Mouse (Mus musculus) T-helper 17 cell (primary cell): ENCODE data around the gene Sergef.

Source experiments
- in situ Hi-C, 2 experiments: fragments of 300-600 bp; cut with MboI, MseI; formaldehyde crosslinking; loops; 1 replicate in 1 of 2; 2 replicates in 1 of 2; pipeline ENCODE4 v1.15.1; 2025; ENCODE audit warnings: high pct_unique_total_duplicates in 2 of 2

Gene Sergef

DNA sequence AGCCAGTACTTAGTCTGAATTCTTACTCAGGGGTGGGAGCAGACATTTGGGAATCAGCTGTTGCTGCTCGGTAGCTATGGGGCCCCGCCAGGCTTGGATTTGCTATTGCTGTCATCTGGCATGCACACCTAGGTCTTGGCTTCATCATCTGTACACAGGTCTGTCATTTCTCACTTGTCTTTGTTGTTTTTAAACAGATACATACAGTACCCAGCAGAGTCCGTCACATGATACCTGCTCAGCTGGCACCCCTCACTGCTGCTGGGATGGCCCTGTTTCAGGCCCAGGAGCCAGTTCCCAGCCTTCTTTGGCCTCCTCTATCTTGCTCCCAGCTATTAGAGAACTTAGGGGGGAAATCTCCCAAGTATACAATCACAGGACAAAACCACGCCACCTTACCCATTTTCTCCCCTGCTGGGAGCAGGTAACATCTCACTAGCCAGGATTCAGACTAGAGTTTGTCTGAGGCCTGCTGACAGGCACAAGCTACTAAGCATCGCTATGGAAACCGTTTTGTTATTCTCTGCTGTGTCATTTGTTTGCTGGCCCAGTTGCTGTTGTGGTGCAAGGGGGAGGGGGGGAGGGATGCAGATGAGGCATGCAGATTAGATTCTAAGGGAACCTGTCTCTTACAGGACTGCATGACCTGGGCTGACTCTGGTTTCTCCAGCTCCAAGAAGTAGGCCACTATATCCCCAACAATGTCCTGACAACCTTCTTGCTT lies 190.5 kb downstream of the Sergef start:
- in situ Hi-C loops: loop anchor here in 1 of 2 experiments (10.0 kb wide), 1 partner anchor 1174 kb away; the partner anchor contains the start of gene Slc6a21

DNA sequence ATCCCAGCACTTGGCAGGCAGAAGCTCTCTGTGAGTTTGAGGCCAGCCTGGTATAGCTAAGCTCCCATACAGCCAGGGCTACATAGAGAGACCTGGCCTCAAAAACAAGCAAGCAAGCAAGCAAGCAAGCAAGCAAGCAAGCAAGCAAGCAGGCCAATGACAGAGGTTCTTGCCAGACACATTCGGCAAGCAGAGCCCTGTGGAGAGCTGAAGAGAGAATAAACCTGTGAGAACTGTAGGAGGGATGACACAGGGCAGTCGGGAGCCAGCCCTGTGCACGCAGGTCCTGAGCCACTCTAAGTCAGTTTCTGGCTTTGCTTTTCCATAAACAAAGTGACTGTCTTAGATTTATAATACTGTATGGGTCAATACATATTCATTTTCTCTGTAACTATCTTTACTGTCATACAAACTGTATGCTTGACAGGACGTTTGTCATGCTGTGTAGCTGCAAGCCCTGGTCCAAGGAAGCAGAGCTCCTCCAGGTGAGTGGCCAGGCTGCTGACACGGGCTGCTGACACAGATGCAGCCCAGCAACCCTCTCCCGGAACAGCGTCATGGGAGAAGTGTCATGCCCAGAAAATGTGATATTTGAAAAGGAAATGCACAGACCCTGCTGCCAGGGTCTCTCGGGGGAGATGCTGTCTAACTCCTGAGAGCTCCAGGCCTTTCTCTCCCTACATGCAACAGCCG lies 192.0 kb downstream of the Sergef start:
- in situ Hi-C loops: loop anchor here in 1 of 2 experiments (10.0 kb wide), 1 partner anchor 1173 kb away; the partner anchor contains the start of gene Slc6a21

DNA sequence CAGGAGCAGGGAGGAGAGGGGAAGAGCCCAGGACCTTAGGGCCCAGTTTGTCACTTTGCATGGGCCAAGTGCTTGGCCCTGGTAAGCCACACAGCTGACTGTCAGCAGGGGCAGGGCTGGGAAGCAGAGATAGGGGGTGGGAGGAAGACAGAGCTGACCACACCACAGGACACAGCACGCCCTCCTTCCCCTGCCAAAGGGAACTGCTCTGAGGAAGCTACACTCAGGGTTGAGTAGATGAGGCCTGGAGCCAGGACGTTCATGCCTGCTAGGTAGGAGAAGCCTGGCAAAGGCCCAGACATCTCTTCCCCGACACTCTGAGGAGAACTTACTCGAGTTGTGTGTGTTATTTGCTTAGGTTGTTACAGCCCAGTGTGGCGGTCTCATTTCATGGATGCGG lies 193.7 kb downstream of the Sergef start:
- in situ Hi-C loops: loop anchor here in 1 of 2 experiments (10.0 kb wide), 1 partner anchor 1171 kb away; the partner anchor contains the start of gene Slc6a21

DNA sequence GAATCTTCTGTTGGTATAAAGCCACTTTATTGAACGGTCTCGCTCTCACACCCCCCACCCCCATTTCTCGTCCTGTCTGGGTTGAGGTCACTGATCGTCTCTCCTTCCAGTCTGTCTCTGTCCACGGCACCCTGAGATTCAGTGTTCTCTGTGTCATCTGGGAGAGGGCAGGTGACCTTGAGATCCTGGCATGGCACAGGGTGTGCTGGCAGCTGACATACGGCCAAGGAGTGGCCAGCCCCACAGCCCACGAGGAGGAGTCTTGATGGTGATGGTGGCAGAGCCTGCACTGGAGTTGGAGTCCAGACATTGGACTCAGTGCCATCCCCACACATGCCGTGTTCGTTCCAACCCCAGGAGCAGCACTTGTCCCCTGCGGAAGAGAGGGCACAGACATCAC lies 196.4 kb downstream of the Sergef start:
- in situ Hi-C loops: loop anchor here in 1 of 2 experiments (10.0 kb wide), 1 partner anchor 1168 kb away; the partner anchor contains the start of gene Slc6a21

DNA sequence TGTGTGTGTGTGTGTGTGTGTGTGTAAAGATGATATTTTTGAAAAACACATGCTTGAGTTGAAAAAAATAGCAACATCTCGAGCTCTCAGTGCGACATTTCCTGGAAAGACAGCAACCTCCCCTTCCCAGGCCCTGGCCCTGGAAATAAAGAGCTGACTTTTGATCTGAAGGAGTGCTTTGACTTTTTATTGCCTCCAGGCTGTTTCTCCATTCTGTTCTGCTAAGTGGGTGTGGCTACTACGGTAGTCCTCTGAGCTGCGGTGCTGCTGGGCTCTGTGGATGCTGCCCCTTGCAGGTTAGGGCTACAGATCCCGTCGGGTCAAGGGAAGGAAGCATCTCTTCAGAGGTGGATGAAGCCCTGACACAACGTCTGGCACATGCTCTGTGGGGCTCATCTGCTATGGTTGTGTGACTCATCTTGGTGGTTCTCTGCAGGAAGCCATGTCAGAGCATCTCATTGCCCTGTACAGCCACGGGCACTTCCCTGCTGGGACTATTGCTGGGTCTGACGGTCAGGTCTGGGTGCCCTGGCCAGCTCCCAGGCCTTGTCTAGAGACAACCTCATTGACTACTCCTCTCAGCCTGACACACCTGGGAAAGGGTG lies 201.0 kb downstream of the Sergef start:
- in situ Hi-C loops: no loop called here

DNA sequence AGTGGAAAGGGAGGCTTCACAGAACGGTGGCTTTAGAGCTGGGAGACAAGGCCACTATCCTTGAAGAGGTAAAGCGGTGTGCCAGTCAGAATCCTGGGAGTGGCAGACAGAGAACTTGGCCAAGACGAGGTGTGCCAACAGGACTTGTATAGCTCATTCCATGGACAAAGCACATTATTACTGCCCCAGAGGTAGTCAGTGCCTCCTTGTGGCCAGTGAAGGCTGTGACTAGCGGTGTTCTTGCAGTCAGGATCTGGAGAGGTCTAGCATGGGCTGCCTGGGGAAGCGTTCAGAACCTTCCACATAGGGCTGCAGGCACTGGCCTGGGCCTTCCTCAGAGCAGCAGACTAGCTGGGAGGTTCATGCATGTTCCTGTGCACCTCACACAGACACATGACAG lies 203.8 kb downstream of the Sergef start:
- in situ Hi-C loops: no loop called here

DNA sequence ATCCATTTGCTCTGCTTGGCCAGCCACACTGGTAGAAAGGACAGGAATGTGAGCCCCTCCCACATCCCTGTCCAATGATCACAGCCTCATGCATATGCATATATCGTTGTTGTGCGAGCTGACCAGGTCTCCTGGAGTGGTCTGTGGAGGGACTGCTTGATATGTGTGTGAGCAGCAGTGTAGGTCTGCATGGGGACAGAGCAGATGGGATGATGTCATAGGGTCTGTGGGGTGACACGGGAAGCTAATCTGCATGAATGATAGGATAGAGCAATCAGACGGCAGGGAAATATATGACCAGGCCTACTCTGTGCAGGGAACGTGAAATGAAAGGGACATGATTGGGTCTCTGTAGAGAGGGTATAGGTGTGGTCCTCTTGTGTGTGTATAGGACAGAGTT lies 205.7 kb downstream of the Sergef start:
- in situ Hi-C loops: no loop called here

DNA sequence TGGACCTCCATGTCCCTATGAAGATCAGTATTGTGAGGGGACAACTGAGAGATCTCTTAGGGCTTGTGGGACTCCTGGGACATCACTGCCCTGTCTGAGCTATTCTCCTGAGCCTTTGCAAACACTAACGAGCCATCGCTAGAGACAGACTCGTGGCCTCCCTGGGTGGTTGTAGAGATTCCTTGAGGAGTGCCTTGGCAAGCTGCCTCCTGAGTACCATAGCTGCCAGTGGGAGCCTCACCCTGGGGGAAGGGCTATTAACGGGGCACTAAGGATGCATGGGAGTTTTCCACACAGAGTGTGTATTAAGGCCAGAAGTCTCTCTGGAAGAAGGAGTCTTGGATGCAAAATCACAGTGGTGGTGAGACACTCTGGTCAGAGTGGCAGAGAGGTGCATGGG lies 214.6 kb downstream of the Sergef start:
- in situ Hi-C loops: no loop called here

DNA sequence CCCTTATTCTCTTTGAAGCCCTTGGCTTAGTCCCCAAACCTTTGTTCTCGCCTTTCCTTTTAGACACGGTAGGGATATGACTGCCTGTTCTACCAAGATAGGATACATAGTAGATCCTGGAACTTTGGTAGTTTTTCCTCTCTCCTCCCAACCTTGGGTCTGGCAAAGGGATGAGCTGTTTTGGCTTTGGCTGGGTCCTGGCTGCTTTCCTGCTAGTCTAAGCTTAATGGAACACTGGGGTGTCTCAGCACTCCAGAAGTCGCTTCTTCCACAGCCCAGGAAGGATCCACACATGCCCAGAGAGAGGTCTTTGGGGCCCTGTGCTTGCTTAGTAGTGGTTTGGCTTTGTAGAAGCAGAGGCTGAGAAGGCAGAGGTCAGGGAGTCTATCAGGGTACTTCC lies 215.7 kb downstream of the Sergef start:
- in situ Hi-C loops: no loop called here

DNA sequence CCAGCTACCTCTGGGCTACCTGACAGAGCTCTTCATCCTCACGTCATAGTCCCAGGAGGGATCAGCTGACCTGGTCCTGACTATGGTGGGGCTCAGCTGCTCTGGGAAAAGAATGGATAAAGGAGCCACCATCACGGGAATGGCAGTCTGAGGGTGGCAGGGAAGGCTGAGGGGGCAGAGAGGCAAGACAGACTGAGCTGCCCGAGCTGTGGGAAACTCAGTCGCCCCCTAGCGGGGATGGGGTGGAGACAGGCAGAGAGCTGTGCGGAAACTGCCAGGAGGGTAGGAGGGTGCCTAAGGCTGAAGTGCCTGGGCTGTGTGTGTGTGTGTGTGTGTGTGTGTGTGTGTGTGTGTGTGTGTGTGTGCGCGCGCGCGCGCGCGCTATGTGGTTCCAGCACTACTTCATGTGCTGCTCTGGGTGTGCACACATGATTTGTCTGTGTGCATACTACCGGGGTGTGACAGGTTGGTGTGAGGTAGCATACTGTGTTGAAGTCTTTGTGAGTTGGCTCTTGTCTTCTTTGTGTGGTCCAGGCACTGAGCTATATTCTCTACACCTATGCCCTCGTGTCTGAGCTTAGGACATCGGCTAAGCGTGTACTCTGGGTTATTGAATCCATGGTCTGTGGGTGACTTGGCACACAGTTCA lies 216.7 kb downstream of the Sergef start:
- in situ Hi-C loops: no loop called here

DNA sequence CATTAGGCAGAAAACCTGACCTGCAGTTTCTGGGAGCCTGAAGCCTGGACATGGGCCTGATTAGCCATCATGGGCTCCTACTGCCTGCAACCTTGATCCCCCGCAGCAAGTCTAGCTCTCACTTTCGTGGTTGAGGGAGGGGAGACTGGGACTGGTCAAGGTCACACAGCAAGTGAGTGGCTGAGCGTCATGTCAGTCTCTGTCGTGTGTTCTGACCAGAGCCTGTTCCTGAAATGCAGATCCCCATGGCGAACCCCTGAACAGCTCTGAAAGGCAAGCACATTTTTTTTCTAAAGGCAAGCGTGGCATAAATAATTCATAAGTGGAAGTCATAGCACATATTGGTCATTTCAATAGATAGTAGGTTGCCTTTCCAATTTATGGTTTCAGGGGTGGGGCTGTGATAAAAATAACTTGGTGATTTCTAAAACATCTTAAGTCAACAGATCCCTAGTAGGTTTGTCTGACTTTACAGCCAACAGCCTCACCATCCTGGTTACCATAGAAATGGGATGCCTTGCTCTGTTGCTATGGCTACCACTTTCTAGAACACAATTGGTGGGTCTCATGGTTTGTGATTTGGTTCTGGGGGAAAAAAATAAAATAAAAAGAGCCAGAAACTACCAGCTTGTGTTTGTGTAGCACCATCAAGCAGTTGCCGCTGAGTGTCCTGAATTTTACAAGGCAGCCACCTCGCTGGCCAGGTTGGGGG lies 217.4 kb downstream of the Sergef start:
- in situ Hi-C loops: no loop called here

DNA sequence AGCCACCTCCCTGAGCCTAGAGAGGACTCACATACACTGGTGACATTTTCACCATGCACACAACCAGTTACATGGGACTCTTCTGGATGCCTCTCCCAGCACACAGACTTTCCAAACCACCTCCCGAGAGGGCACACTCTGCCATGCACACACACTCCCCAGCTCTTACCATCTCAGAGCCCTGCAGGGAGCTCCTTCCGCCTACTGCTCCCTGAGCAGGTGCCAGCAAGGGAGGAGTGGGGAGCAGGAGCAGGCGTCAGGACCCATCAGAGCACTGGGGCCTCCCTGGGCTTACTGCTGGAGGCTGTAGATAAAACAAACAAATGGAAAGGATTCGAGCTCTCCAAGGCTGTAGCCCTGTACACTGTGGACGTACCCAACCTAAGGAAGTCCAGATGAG lies 218.1 kb downstream of the Sergef start:
- in situ Hi-C loops: no loop called here

DNA sequence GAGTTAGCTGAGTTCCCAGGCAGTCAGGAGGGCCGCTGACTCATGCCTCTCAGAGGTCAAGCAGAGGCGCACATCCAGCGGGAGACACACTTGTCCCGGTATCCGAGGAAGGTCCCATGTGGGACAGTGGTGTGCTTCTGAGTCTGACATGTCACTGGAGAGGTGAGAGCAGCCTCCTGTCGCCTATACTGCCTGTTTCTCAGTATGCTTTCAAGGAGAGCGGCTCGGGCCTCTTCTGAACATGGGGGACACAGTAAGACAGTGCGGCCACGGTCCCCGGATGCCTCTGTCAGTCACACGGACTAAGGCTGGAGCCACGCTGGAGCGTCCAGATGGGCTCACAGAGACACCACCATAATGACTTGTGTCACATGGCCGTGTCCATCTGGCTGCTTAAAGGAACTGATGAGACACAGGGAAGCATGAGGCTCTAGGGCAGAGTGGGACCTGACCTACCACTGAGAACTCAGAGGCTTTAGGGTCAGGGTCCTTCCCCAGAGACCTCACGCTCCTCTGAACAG lies 221.4 kb downstream of the Sergef start:
- in situ Hi-C loops: no loop called here

DNA sequence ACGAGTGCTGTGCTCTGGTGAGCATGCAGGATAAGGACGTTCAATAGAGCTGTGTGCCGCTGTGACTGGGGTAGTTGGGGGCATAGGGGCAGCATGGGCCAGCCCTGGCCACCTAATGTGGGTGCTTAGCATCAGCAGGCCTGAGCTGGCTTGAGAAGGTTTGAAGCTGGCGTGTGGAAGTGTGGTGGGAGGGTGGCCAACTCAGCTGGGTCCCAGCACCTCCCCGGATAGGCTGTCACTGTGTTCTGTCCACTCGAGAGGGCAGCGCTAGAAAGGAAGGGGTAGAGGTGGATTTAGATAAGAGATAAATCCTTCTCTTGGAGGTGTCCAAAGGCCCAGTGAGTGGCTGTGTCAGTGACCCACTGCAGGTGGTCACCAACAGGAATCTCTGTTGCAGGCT lies 222.1 kb downstream of the Sergef start:
- in situ Hi-C loops: no loop called here

DNA sequence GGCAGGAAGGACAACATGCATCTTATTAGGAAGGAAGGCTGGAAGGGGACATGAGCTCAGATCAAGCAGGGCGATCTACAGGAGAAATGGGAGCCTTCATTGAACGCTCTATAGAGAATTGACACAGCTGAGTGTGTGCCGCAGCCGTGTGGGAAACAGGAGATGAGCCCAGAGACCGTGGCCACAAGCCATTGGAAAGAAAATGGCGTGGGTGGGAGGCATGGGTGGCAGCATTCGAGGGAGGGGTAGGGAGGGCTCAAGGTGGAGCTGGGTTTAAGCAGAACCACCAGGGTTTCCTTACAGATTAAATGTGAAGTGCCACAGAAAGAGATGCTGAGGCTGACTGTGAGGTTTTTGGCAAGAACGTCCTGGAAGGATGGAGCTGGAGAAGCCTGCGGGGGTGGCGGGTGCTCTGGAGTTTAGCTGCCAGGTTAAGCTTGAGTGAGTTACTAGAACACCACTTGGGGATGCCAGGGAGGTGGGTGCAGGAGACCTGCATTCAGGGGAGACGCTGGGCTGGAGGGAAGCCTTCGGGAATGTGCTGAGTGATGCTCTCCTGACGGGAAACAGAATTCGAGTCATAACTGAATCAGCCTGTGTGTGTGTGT lies 223.7 kb downstream of the Sergef start:
- in situ Hi-C loops: no loop called here

DNA sequence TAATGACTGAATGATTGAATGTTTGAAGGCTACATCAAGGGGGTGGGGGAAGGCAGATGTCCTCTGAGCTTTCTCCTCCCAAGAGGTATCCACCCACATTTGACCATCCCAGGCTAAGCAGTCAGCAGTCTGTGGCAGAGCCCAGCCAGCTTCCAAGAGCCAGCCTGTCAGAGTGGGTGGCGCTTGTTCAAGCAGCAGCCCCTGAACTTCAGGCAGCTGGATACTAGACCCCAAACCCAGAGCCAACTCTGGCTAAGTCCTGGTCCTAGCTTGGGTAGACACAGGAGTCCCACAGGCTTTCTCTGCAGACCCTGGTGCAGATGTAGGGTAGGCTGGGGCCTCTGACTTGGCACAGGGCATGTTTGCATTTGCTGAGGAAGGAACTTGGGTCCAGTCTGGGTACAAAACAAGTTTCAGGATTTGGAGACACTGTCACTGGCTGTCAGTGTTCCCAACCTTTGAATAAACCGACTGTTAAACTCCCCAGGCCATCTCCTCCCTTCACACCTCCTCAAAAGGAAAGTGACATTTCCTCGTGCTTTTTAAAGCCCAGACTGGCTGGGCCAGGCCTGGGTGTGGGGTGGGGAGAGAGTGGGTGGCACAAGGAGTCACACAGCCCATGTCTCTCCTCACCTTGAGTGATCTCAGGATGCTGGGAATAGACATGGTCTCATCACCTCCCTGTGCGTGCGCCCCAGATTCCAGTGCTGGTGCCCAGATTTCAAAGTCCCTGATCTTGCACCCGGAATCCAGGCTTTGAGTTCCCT lies 225.5 kb downstream of the Sergef start:
- in situ Hi-C loops: no loop called here

DNA sequence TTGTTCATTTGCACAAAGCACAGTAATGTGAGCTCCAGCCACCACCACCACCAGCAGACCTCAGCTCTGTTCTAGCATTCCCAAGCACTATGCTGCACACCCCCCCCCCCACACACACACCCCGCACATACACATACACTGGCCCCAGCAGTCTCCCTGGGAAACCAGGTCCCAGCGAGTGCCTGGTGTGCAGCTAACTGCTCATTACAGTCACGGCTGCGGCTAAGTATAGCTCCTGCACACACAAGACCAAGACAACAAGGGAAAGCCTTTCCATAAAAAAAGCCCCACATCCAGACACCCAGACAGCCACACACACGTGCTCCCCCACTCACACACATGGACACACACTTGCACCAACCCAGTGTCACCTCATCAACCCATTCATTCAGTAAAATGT lies 226.8 kb downstream of the Sergef start:
- in situ Hi-C loops: no loop called here

DNA sequence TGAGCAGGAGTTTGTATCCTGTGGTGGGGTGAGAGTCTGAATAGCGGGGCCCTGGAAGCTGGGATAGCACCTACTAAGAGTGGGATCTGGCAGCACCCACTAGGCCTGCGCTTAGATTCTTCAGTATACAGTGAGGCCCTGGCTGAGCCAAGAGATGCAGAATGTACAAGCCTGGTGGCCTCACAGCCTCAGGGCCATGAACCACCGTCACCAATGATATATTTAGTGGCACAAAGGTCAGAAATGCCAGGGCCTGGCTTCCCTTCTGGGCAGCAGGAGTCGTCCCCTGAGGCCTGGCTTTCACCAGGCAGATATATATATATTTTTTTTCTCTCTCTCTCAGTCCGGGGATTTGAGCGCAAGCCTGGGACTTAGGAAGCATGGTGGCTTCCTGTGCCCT lies 228.9 kb downstream of the Sergef start:
- in situ Hi-C loops: no loop called here

DNA sequence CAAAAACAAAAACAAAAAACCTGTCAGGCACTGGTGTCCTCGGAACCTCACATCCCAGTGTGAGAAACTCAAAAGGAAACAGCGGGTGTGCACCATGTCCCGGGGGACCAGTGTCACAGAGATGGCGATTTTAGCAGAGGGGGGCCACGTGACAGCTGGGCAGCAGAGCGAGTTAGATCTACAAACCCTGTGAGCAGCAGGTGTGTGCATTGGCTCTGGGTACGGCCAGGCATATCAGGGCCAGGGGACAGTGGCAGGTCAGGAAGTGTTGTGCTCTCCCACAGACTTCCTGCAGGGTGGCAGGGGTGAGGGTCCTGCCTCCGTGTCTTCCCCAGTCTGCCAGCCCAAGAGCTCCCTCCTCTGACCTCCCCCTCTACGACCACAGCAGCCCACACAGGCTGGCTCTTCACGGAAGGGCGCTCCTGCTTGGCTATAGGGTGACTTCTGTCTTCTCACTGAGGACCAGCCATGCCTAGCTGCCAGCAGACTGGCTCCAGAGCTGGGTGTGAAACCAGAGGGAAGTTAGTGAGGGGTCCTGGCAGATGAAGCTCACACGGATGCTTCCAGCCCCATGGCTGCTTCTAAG lies 230.3 kb downstream of the Sergef start:
- in situ Hi-C loops: no loop called here

DNA sequence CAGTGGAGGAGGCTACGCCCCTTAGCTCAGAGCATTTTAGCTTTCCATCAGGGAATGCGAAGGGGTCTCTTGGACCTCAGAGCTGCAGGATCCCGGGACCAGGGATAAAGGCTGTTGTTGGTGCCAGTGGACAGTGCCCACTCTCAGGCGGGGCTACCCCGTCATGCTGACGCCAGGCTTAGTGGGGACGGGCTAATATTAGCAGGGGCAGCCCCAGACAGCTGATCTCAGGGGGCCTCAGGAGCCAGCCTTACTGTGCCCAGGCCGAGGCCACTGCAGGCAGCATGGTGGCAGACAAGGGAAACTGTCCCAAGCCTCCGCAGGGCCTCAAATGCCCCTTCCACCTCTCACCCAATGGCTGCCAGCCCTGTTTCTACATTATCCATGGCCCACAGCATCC lies 231.0 kb downstream of the Sergef start:
- in situ Hi-C loops: no loop called here
